Comparison of ENCODE assay signal across 26 mouse cellular contexts in genomic region chr4:93746326-93746725, GRCm38 (mm10).
DNase-seq lines count a peak whose midpoint lies in the region; ATAC-seq and TF ChIP-seq lines count a peak whose summit lies in the region.
"Had no signal": no experiment of that assay in that cellular context is flagged by ENCODE, and none has a peak within 500 bp of the region (broad histone marks: within the 10 kb centered on the region; RNA-seq: fewer than 3 reads in every experiment).

No protein-coding gene starts in this region.

- H3K9ac ChIP-seq in kidney, embryonic 14.5 days (ENCODE audit: low read depth, low read length): no peak overlapping the region
- no peak overlapping the region for H3K9ac ChIP-seq in midbrain, postnatal 0 days (replicated peaks; ENCODE audit: low read length, poor library complexity, severe bottlenecking)
- H3K9ac ChIP-seq in midbrain, embryonic 13.5 days (replicated peaks): no peak overlapping the region
- H3K9ac ChIP-seq: embryonic facial prominence, embryonic 12.5 days; forebrain, postnatal 0 days; hindbrain, embryonic 13.5 days; limb, embryonic 13.5 days; liver, embryonic 12.5 days; neural tube, embryonic 15.5 days had no signal

- no peaks in the 10 kb centered on the region for H3K9me3 ChIP-seq in kidney, embryonic 14.5 days (ENCODE audit: control insufficient read depth, low read length)
- no peaks in the 10 kb centered on the region for H3K9me3 ChIP-seq in midbrain, postnatal 0 days (ENCODE audit: low read length)
- no peaks in the 10 kb centered on the region for H3K9me3 ChIP-seq in midbrain, embryonic 13.5 days
- H3K9me3 ChIP-seq: embryonic facial prominence, embryonic 12.5 days; G1E; hindbrain, embryonic 13.5 days; limb, embryonic 13.5 days; liver, embryonic 12.5 days; midbrain, embryonic 10.5 days; neural tube, embryonic 15.5 days had no signal

- H3K4me2 ChIP-seq in kidney, embryonic 14.5 days (replicated peaks; ENCODE audit: low read depth, low read length): no peak overlapping the region
- no peak overlapping the region for H3K4me2 ChIP-seq in midbrain, postnatal 0 days (ENCODE audit: low read depth, low read length, poor library complexity, severe bottlenecking)
- no peak overlapping the region for H3K4me2 ChIP-seq in midbrain, embryonic 13.5 days (replicated peaks)
- H3K4me2 ChIP-seq: embryonic facial prominence, embryonic 12.5 days; hindbrain, embryonic 13.5 days; limb, embryonic 13.5 days; liver, embryonic 12.5 days; neural tube, embryonic 15.5 days had no signal

- H3K4me1 ChIP-seq in kidney, embryonic 14.5 days (ENCODE audit: control insufficient read depth, insufficient read depth, low read length): no peaks in the 10 kb centered on the region
- H3K4me1 ChIP-seq in midbrain, postnatal 0 days (ENCODE audit: insufficient read depth, low read length): no peaks in the 10 kb centered on the region
- H3K4me1 ChIP-seq in midbrain, embryonic 13.5 days (replicated peaks): no peaks in the 10 kb centered on the region
- H3K4me1 ChIP-seq: embryonic facial prominence, embryonic 12.5 days; hindbrain, embryonic 13.5 days; limb, embryonic 13.5 days; liver, embryonic 12.5 days; midbrain, embryonic 10.5 days; neural tube, embryonic 15.5 days had no signal

- ATAC-seq in kidney, embryonic 14.5 days (ENCODE audit: low FRiP score, low TSS enrichment): no peak
- no peak for ATAC-seq in midbrain, postnatal 0 days (ENCODE audit: low FRiP score)
- no peak for ATAC-seq in midbrain, embryonic 13.5 days
- ATAC-seq: activated CD4-positive, CD25-positive, alpha-beta regulatory T cell, adult 4 months; forebrain, postnatal 0 days; liver, embryonic 12.5 days had no signal

- WGBS in kidney, embryonic 14.5 days: 13% methylated on average over 2 of the region's 2 CpGs
- WGBS in midbrain, postnatal 0 days: 70% methylated on average over 2 of the region's 2 CpGs
- WGBS in midbrain, embryonic 13.5 days: 76% methylated on average over 2 of the region's 2 CpGs

- no peak overlapping the region for H3K27ac ChIP-seq in kidney, embryonic 14.5 days (ENCODE audit: low read depth, low read length)
- no peak overlapping the region for H3K27ac ChIP-seq in midbrain, postnatal 0 days (ENCODE audit: low read depth, low read length)
- no peak overlapping the region for H3K27ac ChIP-seq in midbrain, embryonic 13.5 days
- H3K27ac ChIP-seq: embryonic facial prominence, embryonic 12.5 days; hindbrain, embryonic 13.5 days; limb, embryonic 13.5 days; liver, embryonic 12.5 days; midbrain, embryonic 10.5 days; neural tube, embryonic 15.5 days; stomach, postnatal 0 days had no signal

- no peak for TF ChIP-seq CTCF in midbrain, postnatal 0 days (IDR thresholded peaks at IDR 0.05)

- no peaks in the 10 kb centered on the region for H3K27me3 ChIP-seq in kidney, embryonic 14.5 days (ENCODE audit: control insufficient read depth, insufficient read depth, low read length)
- no peaks in the 10 kb centered on the region for H3K27me3 ChIP-seq in midbrain, postnatal 0 days (ENCODE audit: insufficient read depth, low read length)
- H3K27me3 ChIP-seq in midbrain, embryonic 13.5 days: no peaks in the 10 kb centered on the region
- H3K27me3 ChIP-seq: CH12.LX; embryonic facial prominence, embryonic 12.5 days; hindbrain, embryonic 13.5 days; limb, embryonic 13.5 days; liver, embryonic 12.5 days; neural tube, embryonic 15.5 days had no signal

- H3K4me3 ChIP-seq in kidney, embryonic 14.5 days (ENCODE audit: low read length): no peak overlapping the region
- H3K4me3 ChIP-seq in midbrain, postnatal 0 days (ENCODE audit: low read depth, low read length): no peak overlapping the region
- H3K4me3 ChIP-seq in midbrain, embryonic 13.5 days (replicated peaks): no peak overlapping the region
- H3K4me3 ChIP-seq: embryonic facial prominence, embryonic 12.5 days; hindbrain, embryonic 13.5 days; limb, embryonic 13.5 days; liver, embryonic 12.5 days; midbrain, embryonic 10.5 days; neural tube, embryonic 15.5 days had no signal

- DNase-seq in kidney, adult 11 months: peak; percentile 2
- peak; percentile 6 for DNase-seq in midbrain, postnatal 0 days (ENCODE audit: low spot score)
- DNase-seq in adrenal gland, postnatal 14 days: peak; percentile 56
- DNase-seq in spleen, postnatal 10 days (ENCODE audit: low spot score in 2 of 2): no peak
- no peak for DNase-seq in ovary, postnatal 10 days (ENCODE audit: low spot score)
- DNase-seq: B cell, adult 2 months; cerebellum, adult 9-11 months; forebrain, postnatal 0 days; gastrocnemius, postnatal 25 days; kidney, postnatal 25 days; layer of hippocampus, postnatal 36 days; lung, adult 18-20 months; lung, postnatal 10 days; thymus, adult 2 months had no signal

- no peaks in the 10 kb centered on the region for H3K36me3 ChIP-seq in kidney, embryonic 14.5 days (ENCODE audit: control insufficient read depth, insufficient read depth, low read length)
- no peaks in the 10 kb centered on the region for H3K36me3 ChIP-seq in midbrain, postnatal 0 days (ENCODE audit: insufficient read depth, low read length)
- no peaks in the 10 kb centered on the region for H3K36me3 ChIP-seq in midbrain, embryonic 13.5 days
- H3K36me3 ChIP-seq: embryonic facial prominence, embryonic 12.5 days; G1E; hindbrain, embryonic 13.5 days; limb, embryonic 13.5 days; liver, embryonic 12.5 days; midbrain, embryonic 10.5 days; neural tube, embryonic 15.5 days had no signal

Comparison
In these comparisons a context has a peak if more than half of its experiments do, and no peak if none do; other contexts are left out.
1. DNase-seq: peak in kidney, adult 11 months (single experiment), midbrain, postnatal 0 days (single experiment) and adrenal gland, postnatal 14 days (single experiment); none in spleen, postnatal 10 days (0 of 2) and ovary, postnatal 10 days (single experiment).